Mouse (Mus musculus) CD8-positive naive resting alpha-beta T cell, adult 2 months (primary cell): Measurements from ENCODE around the gene Chchd6.

ENCODE experiments used
- DNase-seq, 2 experiments: peaks; one replicate each; pipeline ENCODE4 v3.0.0; 2022; ENCODE audit warnings: low read depth in 2 of 2, low spot score in 2 of 2

Gene Chchd6

GRCm38 (mm10) chr6:89595018-89595776 lies at the start of gene Chchd6:
Gene Chchd6, minus strand, starts transcription at chr6:89595652.
- peak; percentile 77 to 87 for DNase-seq

GRCm38 (mm10) chr6:89644271-89645075 lies 49.0 kb upstream of the Chchd6 start:
- peak; percentile 85 to 88 for DNase-seq

- DNase-seq, result peak; percentile 79 to 86
These were observed 48.4 kb upstream of the Chchd6 start, which contains the start of gene Txnrd3 for GRCm38 (mm10) chr6:89643798-89644270. Gene Txnrd3, plus strand, starts transcription at chr6:89643988.

- peak in 1 of 2 experiments; percentile 39 for DNase-seq
These were observed 43.6 kb upstream of the Chchd6 start for GRCm38 (mm10) chr6:89639025-89639424.

GRCm38 (mm10) chr6:89637977-89638376 lies 42.5 kb upstream of the Chchd6 start:
- no peak for DNase-seq

GRCm38 (mm10) chr6:89634400-89634799 lies 38.9 kb upstream of the Chchd6 start:
- no peak for DNase-seq

GRCm38 (mm10) chr6:89633115-89633514 lies 37.7 kb upstream of the Chchd6 start:
- no peak for DNase-seq

GRCm38 (mm10) chr6:89631809-89632562 lies 36.5 kb upstream of the Chchd6 start:
- DNase-seq, result peak; percentile 63 to 74

- DNase-seq, result no peak
These were observed 32.8 kb upstream of the Chchd6 start for GRCm38 (mm10) chr6:89628045-89628785.

- DNase-seq, result no peak
These were observed 27.2 kb upstream of the Chchd6 start for GRCm38 (mm10) chr6:89622647-89623046.

- DNase-seq, result no peak
These were observed 19.9 kb upstream of the Chchd6 start for GRCm38 (mm10) chr6:89615373-89615755.

GRCm38 (mm10) chr6:89614596-89615372 lies 19.3 kb upstream of the Chchd6 start:
- DNase-seq, result no peak

- DNase-seq, result no peak
These were observed 18.6 kb upstream of the Chchd6 start for GRCm38 (mm10) chr6:89614107-89614471.

- no peak for DNase-seq
These were observed 18.1 kb upstream of the Chchd6 start for GRCm38 (mm10) chr6:89613336-89614106.

- no peak for DNase-seq
These were observed 12.5 kb upstream of the Chchd6 start for GRCm38 (mm10) chr6:89607999-89608398.

- DNase-seq, result no peak
These were observed 10.6 kb upstream of the Chchd6 start for GRCm38 (mm10) chr6:89606096-89606495.

GRCm38 (mm10) chr6:89596510-89596909 lies 1.1 kb upstream of the Chchd6 start:
- DNase-seq, result no peak

- no peak for DNase-seq
These were observed 310 bp upstream of the Chchd6 start for GRCm38 (mm10) chr6:89595777-89596146.

GRCm38 (mm10) chr6:89592016-89592415 lies 3.4 kb downstream of the Chchd6 start:
- DNase-seq, result no peak
